Mouse (Mus musculus): ENCODE data around the gene Gpc6. TPM values are rescaled to one million over a fixed set of nuclear protein-coding genes. Genes with fewer than 3 reads are reported as not detected.

The Gpc6 gene
- total RNA-seq, 2 experiments from 2014 or later: 33.7 to 39.6 TPM

DNA sequence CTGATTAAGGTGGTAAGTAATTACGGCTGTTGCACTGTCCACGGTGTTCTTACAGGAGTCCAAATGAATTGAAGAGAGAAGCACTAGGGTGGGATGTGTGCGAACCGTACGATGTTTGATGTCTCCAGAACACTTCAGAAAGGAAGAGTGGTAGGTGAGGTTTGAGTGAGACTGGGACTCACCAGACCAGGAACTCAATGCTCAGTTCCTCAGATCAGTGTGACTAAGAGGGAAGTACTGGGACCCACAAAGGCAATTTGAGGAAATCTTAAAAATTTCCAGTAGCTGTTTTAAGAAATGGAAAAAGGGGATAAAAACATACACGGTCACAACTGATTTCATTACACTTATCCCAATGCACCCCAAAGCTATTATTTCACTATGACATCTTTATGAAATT lies 764.7 kb downstream of the Gpc6 start:
- no peak for DNase-seq (ENCODE audit: low spot score in 2 of 2)

DNA sequence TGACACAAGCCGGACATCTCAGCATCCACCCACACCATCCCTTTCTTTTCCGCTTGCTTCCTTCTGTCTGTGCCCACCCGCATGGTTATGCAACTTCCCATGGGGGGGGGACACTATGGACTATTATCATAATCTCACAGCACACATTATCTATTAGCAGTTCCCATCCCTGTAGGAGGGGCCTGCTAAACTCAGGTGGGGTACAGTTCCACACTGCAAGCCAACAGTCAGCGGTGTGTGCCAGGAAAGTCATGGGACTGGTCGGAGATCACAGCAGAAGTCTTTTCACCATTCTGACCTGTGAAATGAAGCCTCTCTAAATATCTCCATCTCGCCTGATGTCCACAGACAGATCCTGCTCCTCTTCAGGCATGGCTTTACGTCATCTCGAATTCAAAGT lies 770.5 kb downstream of the Gpc6 start:
- DNase-seq (ENCODE audit: low spot score in 2 of 2): no peak

DNA sequence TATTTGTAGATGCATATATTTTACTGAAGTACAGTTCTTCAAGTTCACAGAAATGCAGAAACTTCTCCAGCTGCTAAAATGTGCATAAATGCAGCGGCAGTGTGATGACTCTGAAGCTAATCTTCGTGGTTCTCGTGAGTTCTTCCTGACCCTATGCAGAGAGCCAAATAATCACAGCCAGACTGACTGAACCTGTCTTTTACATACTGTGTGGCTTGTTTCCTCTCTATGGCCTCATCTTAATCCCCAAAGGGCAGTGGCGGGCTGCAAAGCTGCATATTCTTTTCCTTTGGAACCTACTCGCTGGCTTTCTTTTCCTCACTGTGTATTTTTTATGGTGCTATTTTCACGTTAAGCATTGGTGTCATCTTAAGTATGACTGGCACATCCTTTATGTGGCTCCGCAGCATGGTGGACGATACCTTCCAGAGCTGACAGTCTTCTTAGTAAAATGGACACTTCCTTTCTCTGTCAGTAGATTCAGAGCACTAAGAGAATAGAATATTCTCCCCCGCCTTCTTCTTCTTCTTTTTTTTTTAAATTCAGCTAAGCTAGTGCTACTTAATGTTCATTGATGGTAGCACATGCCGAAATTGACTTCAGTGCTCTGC lies 775.7 kb downstream of the Gpc6 start:
- DNase-seq (ENCODE audit: low spot score in 2 of 2): no peak

- DNase-seq (ENCODE audit: low spot score in 2 of 2): no peak
Measured at GRCm38 (mm10) chr14:117708817-117709216, 783.7 kb downstream of the Gpc6 start.

GRCm38 (mm10) chr14:117710463-117710911 lies 785.4 kb downstream of the Gpc6 start:
- no peak for DNase-seq (ENCODE audit: low spot score in 2 of 2)

GRCm38 (mm10) chr14:117712311-117712710 lies 787.2 kb downstream of the Gpc6 start:
- no peak for DNase-seq (ENCODE audit: low spot score in 2 of 2)

DNA sequence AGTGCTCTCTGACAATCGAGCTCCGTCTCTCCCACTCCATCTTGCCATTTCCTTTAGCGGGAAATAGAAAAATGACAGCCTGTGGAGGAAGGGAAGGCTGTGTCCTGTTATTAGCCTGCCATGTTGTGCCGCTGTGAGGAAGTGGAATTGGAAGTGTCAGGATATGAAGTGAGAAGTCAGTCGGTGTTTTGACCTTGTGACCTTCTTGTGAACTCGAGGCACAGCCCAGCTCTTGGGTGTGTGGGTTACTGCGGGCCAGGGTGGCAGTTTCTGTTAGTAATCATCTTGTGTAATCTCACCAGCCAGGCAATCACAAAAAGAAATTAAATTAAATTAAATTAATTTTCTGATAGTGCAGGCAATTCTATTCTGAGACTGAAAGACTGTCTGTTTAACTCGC lies 789.0 kb downstream of the Gpc6 start:
- no peak for DNase-seq (ENCODE audit: low spot score in 2 of 2)

DNA sequence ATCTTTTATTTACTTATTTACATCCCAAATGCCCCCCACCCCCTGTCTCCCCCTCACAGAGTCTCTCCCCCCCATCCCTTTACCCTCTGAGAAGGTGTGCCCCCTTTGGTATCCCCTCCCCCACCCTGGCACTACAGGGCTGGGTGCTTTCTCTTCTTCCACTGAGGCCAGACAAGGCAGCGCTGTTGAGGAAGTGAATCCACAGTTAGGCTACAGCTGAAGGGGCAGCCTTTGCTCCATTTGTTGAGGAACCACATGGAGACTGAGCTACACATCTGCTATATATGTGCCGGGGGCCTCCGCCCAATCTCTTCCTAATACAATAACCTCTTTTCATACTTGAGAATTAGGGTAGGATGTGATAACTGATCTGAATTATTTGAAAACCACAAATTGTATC lies 791.2 kb downstream of the Gpc6 start:
- DNase-seq (ENCODE audit: low spot score in 2 of 2): no peak

DNA sequence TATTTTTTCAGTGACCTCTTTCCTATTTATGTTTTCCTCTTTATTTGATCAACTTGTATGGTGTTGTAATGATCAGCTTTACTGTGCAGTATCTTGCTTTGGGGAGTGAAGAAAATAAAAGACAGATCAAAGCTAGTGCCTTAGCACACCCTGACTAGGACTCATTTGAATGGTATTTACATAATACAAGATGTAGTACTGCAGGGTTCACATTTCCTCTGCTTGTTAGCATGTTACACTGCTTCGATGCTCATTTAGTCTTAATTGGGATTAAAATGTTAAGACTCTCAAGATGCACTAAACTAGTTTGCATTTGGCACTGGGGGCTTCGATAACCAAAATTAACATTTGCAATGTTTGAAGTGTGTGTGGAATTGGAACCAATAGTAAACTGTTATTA lies 803.6 kb downstream of the Gpc6 start:
- DNase-seq (ENCODE audit: low spot score in 2 of 2): no peak

DNA sequence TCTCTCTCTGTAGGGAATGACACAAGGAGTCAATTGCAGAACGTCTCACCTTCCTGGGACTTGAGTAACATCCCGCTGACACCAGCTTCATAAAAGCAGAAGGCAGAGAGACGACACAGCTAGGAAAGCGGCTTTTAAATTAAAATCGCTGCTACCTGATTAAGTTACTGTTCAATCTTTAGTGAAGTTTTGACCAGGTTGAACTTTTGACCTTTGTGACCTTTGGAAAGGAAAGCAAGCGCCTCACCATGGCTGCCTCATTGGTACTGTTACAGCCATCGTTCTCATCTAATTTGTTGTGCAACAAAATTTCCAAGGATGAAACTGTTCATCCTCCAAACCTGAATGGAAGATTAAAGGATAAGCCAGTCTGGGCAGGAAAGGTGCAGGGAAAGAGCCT lies 830.1 kb downstream of the Gpc6 start:
- DNase-seq (ENCODE audit: low spot score in 2 of 2): no peak

DNA sequence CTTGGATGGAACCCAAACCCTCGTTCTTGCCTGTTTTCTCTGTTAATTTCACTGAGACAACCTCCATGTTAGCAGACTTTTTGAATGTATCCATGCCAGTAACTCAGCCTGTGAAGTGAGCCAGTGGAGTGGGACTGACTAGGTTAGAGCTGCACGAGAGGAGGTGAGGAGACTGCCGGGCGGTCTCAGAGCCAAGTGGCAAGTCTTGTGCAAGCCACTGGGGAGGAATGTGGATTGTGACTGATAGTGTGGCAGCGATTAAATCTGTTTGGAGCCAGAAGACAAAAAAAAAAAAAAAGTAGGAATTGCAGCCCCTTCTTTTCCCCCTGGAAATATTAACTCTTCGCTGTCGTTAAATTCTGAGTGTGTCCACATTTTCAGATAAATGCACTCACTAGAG lies 831.4 kb downstream of the Gpc6 start:
- DNase-seq (ENCODE audit: low spot score in 2 of 2): no peak

DNA sequence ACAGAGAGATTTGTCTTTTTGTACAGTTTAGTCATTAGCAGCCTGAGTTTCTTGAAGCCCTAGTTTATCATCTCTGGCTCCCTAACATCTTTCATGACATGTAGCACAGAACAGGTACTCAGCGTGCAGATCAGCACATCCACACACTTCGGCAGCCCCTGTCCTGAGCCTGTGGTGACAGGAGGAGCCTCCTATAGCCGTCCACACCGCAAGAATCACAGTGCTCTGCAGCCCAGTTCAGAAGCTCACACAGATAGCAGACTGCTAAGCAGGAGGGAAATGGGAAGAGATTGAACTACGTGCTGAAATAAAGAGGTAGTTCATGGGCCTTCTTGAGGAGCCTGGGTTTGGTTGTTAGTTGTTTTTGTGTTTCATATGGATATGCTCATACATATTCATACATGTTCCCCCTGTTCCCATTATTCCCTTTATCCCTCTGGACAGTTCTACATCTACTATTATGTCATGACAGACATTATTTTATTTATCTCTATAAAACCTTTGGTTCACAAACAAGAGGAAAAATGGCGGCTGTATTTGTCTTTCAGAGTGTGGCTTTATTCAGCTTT lies 832.8 kb downstream of the Gpc6 start:
- DNase-seq (ENCODE audit: low spot score in 2 of 2): no peak

DNA sequence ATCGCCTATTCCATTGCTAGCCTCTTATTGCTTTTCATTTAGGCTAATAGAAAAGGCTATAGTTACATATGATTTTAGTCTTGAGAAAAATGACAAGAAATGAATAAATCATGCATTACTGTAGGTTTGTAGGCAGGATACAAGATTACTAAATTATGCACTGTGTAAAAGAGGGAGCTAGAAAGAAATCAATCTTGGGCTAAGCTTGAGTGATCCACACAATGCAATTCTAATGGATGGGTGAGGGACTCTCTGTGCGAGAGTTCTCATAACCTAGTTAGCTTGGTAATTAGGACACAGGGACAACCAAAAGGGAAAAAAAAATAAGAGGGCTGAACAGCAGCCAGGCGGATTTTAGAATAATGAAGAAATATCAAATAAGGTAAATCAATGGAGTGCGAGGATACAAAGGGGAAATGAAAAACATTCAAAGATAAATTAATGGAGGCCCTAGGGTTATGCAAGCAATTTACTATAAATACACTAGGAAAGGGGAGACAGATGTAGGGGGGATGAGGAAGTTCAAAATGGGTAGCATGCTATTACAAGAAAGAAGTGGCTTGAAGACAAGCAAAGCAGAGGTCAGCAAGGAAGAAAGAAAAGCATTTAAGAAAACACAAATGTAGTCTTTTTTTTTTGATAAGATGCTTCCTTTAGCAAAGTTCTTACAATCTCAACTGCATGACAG lies 835.9 kb downstream of the Gpc6 start:
- no peak for DNase-seq (ENCODE audit: low spot score in 2 of 2)

- DNase-seq (ENCODE audit: low spot score in 2 of 2): no peak
Measured at GRCm38 (mm10) chr14:117762934-117763333, 837.8 kb downstream of the Gpc6 start.

- no peak for DNase-seq (ENCODE audit: low spot score in 2 of 2)
Measured at GRCm38 (mm10) chr14:117767861-117768260, 842.7 kb downstream of the Gpc6 start.

GRCm38 (mm10) chr14:117768697-117769096 lies 843.6 kb downstream of the Gpc6 start:
- DNase-seq (ENCODE audit: low spot score in 2 of 2): no peak

DNA sequence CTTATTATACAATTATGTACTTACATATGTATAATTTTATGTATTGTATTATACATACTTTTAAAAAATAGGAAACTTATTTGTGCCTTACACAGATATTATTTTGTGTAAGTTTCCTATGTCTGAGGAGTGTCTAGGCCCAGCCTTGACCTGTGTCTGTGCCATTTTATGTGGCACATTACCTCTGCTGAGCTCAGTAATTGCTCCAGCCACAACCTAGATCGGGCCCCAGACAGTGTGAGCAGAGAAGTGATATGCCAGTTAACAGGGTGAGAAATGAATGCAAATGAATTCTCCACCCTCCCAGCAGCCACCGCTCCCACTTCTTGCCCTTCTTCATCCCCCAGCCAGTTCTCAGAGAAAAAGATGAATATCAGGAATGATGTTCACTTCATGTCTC lies 848.3 kb downstream of the Gpc6 start:
- DNase-seq (ENCODE audit: low spot score in 2 of 2): no peak

DNA sequence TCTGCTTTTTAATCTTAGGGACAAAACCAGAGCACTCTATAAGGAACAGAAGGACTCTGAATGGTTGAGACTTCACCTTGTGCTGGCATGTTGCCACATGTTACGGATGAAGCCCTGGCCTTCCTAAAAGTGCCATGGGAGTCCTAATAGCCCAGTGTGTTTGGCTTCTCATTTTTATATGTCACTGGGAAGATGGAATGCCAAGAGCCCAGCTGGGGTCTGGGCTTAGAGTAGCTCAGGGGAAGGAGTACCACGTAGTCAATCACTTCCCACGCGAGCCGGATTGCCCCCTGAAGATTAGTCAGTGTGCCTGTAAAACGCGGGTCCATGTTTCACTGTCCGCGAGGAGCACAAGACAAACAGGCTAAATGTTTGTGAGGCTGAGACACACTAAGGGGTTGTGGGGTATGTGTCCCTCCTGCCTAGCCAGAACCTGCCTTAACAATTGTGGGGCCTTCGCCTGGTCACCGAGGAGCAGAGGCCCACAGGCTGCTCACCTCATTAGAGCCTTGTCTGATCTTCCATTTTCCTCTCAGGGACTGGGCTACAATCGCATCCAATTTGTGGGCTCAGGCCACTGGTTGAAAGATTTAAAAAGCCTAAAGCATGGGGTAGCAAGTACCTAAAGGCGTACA lies 852.9 kb downstream of the Gpc6 start:
- no peak for DNase-seq (ENCODE audit: low spot score in 2 of 2)

GRCm38 (mm10) chr14:117778538-117779413 lies 853.7 kb downstream of the Gpc6 start:
- DNase-seq (ENCODE audit: low spot score in 2 of 2): no peak

- DNase-seq (ENCODE audit: low spot score in 2 of 2): no peak
Measured at GRCm38 (mm10) chr14:117781724-117782123, 856.6 kb downstream of the Gpc6 start.

DNA sequence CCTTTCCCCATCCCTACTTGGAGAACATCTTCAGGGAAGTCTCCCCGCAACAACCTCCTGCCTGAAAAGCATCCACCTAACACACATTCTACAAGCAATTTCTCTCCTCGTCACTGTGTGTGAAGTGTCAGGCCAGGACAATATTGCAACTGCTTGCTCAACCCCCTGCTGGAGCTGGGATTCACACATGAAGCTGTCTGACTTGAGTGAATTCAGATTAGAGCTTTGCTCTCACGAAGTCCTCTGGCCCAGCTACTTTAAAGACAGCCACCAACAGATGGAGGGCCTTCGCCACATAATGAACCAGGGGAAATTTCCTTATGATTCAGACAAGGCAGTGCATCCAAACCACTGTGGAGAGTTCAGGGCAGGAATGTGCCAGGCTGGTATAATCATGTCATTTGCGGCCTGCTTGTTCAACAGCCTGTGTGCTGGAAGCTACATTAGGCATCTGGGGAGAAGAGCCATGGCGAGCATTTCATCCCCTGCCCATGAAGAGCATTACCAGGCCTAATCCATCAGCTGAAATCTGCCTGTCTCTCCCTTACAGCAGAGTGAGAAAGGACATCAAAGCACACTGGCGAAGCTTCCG lies 858.7 kb downstream of the Gpc6 start:
- no peak for DNase-seq (ENCODE audit: low spot score in 2 of 2)
